Mouse (Mus musculus) frontal cortex, adult 2 months (tissue): ENCODE measurements around the gene Taf3. TPM values are rescaled to one million over a fixed set of nuclear protein-coding genes. Genes with fewer than 3 reads are reported as not detected.

ENCODE experiments used
- DNase-seq, 2 experiments: peaks; one replicate each; pipeline ENCODE4 v3.0.0; 2022; ENCODE audit warnings: low spot score in 1 of 2; ENCODE audit errors: extremely low spot score in 1 of 2
- polyA plus RNA-seq: library from polyadenylated mRNA; depleted of rRNA; stranded (reverse); fragments of >200 nt; gene quantifications from 2 replicates; pipeline ENCODE4 v1.2.3, GENCODE M21; 2012

Taf3 gene
- polyA plus RNA-seq, 1 experiment = 11.3 TPM

- DNase-seq = no peak
Measured at GRCm38 (mm10) chr2:9962871-9963270, 85.5 kb downstream of the Taf3 start.

GRCm38 (mm10) chr2:9961708-9962107, 86.7 kb downstream of the Taf3 start:
- no peak for DNase-seq

GRCm38 (mm10) chr2:9958011-9958410, 90.4 kb downstream of the Taf3 start:
- DNase-seq = no peak

- no peak for DNase-seq
Measured at GRCm38 (mm10) chr2:9956546-9956945, 91.8 kb downstream of the Taf3 start.

GRCm38 (mm10) chr2:9955576-9956535, 92.5 kb downstream of the Taf3 start:
- DNase-seq = no peak

GRCm38 (mm10) chr2:9946739-9947138, 101.7 kb downstream of the Taf3 start:
- no peak for DNase-seq

GRCm38 (mm10) chr2:9945611-9946010, 102.8 kb downstream of the Taf3 start:
- no peak for DNase-seq

GRCm38 (mm10) chr2:9943011-9943410, 105.4 kb downstream of the Taf3 start:
- no peak for DNase-seq

- no peak for DNase-seq
Measured at GRCm38 (mm10) chr2:9939250-9939649, 109.1 kb downstream of the Taf3 start.

GRCm38 (mm10) chr2:9935965-9936364, 112.4 kb downstream of the Taf3 start:
- DNase-seq = no peak

- DNase-seq = no peak
Measured at GRCm38 (mm10) chr2:9926905-9927283, 121.5 kb downstream of the Taf3 start.

- no peak for DNase-seq
Measured at GRCm38 (mm10) chr2:9926194-9926904, 122.0 kb downstream of the Taf3 start.

- DNase-seq = no peak
Measured at GRCm38 (mm10) chr2:9918691-9919471, 129.5 kb downstream of the Taf3 start.

GRCm38 (mm10) chr2:9917602-9918001, 130.8 kb downstream of the Taf3 start:
- peak in 1 of 2 experiments; percentile 11 for DNase-seq

GRCm38 (mm10) chr2:9905995-9906394, 142.4 kb downstream of the Taf3 start:
- DNase-seq = no peak

- DNase-seq = no peak
Measured at GRCm38 (mm10) chr2:9903854-9904560, 144.4 kb downstream of the Taf3 start.

- DNase-seq = no peak
Measured at GRCm38 (mm10) chr2:9897846-9898245, 150.6 kb downstream of the Taf3 start.

GRCm38 (mm10) chr2:9896097-9896770, 152.2 kb downstream of the Taf3 start:
- no peak for DNase-seq

GRCm38 (mm10) chr2:9894836-9895593, 153.4 kb downstream of the Taf3 start:
- no peak for DNase-seq
